Mouse (Mus musculus): Measurements from ENCODE around the gene Abca4.
A peak's percentile ranks its signal among the peaks of the same experiment; 100 is the strongest.
"Not testable (repeated sequence)": the region's sequence is repeated elsewhere in the genome, so short reads cannot be mapped to it uniquely, and the experiment has no call there.

The Abca4 gene

GRCm38 (mm10) chr3:122058439-122059198, 14.4 kb downstream of the Abca4 start:
- DNase-seq (ENCODE audit: low spot score): no peak

GRCm38 (mm10) chr3:122062586-122062985, 18.3 kb downstream of the Abca4 start:
- no peak for DNase-seq (ENCODE audit: low spot score)

- DNase-seq (ENCODE audit: low spot score): no peak
Observed at GRCm38 (mm10) chr3:122064556-122065410, 20.5 kb downstream of the Abca4 start.

- DNase-seq (ENCODE audit: low spot score): no peak
Observed at GRCm38 (mm10) chr3:122071769-122072168, 27.5 kb downstream of the Abca4 start.

- no peak for DNase-seq (ENCODE audit: low spot score)
Observed at GRCm38 (mm10) chr3:122072646-122073571, 28.7 kb downstream of the Abca4 start.

- DNase-seq (ENCODE audit: low spot score): no peak
Observed at GRCm38 (mm10) chr3:122073595-122073994, 29.4 kb downstream of the Abca4 start.

GRCm38 (mm10) chr3:122074334-122074733, 30.1 kb downstream of the Abca4 start:
- no peak for DNase-seq (ENCODE audit: low spot score)

- no peak for DNase-seq (ENCODE audit: low spot score)
Observed at GRCm38 (mm10) chr3:122078141-122078540, 33.9 kb downstream of the Abca4 start.

- DNase-seq (ENCODE audit: low spot score): no peak
Observed at GRCm38 (mm10) chr3:122079172-122079571, 34.9 kb downstream of the Abca4 start.

GRCm38 (mm10) chr3:122081634-122082033, 37.4 kb downstream of the Abca4 start:
- DNase-seq (ENCODE audit: low spot score): not testable (repeated sequence)

GRCm38 (mm10) chr3:122082338-122082737, 38.1 kb downstream of the Abca4 start:
- DNase-seq (ENCODE audit: low spot score): no peak

- no peak for DNase-seq (ENCODE audit: low spot score)
Observed at GRCm38 (mm10) chr3:122085157-122085989, 41.1 kb downstream of the Abca4 start.

GRCm38 (mm10) chr3:122088054-122088681, 43.9 kb downstream of the Abca4 start:
- DNase-seq (ENCODE audit: low spot score): no peak

- DNase-seq (ENCODE audit: low spot score): no peak
Observed at GRCm38 (mm10) chr3:122090338-122090737, 46.1 kb downstream of the Abca4 start.

- no peak for DNase-seq (ENCODE audit: low spot score)
Observed at GRCm38 (mm10) chr3:122099713-122100112, 55.5 kb downstream of the Abca4 start.

GRCm38 (mm10) chr3:122102091-122102490, 57.8 kb downstream of the Abca4 start:
- peak; percentile 67 for DNase-seq (ENCODE audit: low spot score)

- peak; percentile 73 for DNase-seq (ENCODE audit: low spot score)
Observed at GRCm38 (mm10) chr3:122103864-122104808, 59.9 kb downstream of the Abca4 start.

- no peak for DNase-seq (ENCODE audit: low spot score)
Observed at GRCm38 (mm10) chr3:122106920-122107319, 62.7 kb downstream of the Abca4 start.

GRCm38 (mm10) chr3:122107643-122108194, 63.5 kb downstream of the Abca4 start:
- no peak for DNase-seq (ENCODE audit: low spot score)

Data from ovary, adult 18-20 months (tissue).